Mouse (Mus musculus): Measurements from ENCODE around the gene Cnn3. TPM values are rescaled to one million over a fixed set of nuclear protein-coding genes. Genes with fewer than 3 reads are reported as not detected.

Cnn3 gene
- total RNA-seq, 2 experiments from 2014 or later: 148 to 215 TPM

GRCm38 (mm10) chr3:121490941-121491340 lies 64.6 kb downstream of the Cnn3 start:
- peak; percentile 62 for DNase-seq

GRCm38 (mm10) chr3:121492026-121492425 lies 65.7 kb downstream of the Cnn3 start:
- DNase-seq: no peak

- no peak for DNase-seq
Measured at GRCm38 (mm10) chr3:121493997-121494421, 67.7 kb downstream of the Cnn3 start.

- DNase-seq: peak; percentile 89
Measured at GRCm38 (mm10) chr3:121500225-121500624, 73.9 kb downstream of the Cnn3 start.

- DNase-seq: no peak
Measured at GRCm38 (mm10) chr3:121500734-121501133, 74.4 kb downstream of the Cnn3 start.

GRCm38 (mm10) chr3:121504927-121505487 lies 78.7 kb downstream of the Cnn3 start:
- DNase-seq: no peak

- no peak for DNase-seq
Measured at GRCm38 (mm10) chr3:121506175-121506574, 79.9 kb downstream of the Cnn3 start.

GRCm38 (mm10) chr3:121506756-121507155 lies 80.5 kb downstream of the Cnn3 start:
- DNase-seq: no peak

GRCm38 (mm10) chr3:121507678-121508077 lies 81.4 kb downstream of the Cnn3 start:
- DNase-seq: no peak

Other genes with a start within 250 kb of the Cnn3 start
- 10 to 100 TPM; 22.7 to 37.6 TPM for gene Tmem56, start 143.4 kb upstream of the Cnn3 start, total RNA-seq (2021)
- 10 to 100 TPM; 27.4 to 31.3 TPM for gene Alg14, start 134.7 kb upstream of the Cnn3 start, total RNA-seq (2021)
- gene Slc44a3, start 105.9 kb downstream of the Cnn3 start, total RNA-seq (2021): 10 to 100 TPM; 19.8 to 22.8 TPM
- not detected for gene 4930432M17Rik, start 244.3 kb downstream of the Cnn3 start, total RNA-seq (2021)